Mouse (Mus musculus) forebrain, embryonic 12.5 days (tissue): ENCODE data around the gene Hist1h2br. TPM values are rescaled to one million over a fixed set of nuclear protein-coding genes. Genes with fewer than 3 reads are reported as not detected.
"Not testable (repeated sequence)": the region's sequence is repeated elsewhere in the genome, so short reads cannot be mapped to it uniquely, and the experiment has no call there.

Experiments used
- ATAC-seq: fragments of 200-750 bp; cut with Nextera tagmentation; 2 replicates; pipeline ENCODE4 v1.8.0; 2017; ENCODE audit warnings: moderate TSS enrichment; ENCODE audit not compliant: low FRiP score
- H3K27ac ChIP-seq: fragments of 300-500 bp; sonication (generic); 2 replicates; pipeline ENCODE4 v1.5.1; 2016; ENCODE audit warnings: mild to moderate bottlenecking
- H3K27me3 ChIP-seq: fragments of 300-500 bp; sonication (generic); 2 replicates; pipeline ENCODE4 v1.6.1; 2016; ENCODE audit warnings: mild to moderate bottlenecking
- H3K36me3 ChIP-seq: fragments of 300-500 bp; sonication (generic); replicated peaks from 2 replicates; pipeline ENCODE4 v1.6.1; 2016; ENCODE audit warnings: mild to moderate bottlenecking
- H3K4me1 ChIP-seq: fragments of 300-500 bp; sonication (generic); 2 replicates; pipeline ENCODE4 v1.6.1; 2016
- H3K4me2 ChIP-seq: fragments of 300-500 bp; sonication (generic); 2 replicates; pipeline ENCODE4 v1.6.1; 2016; ENCODE audit warnings: mild to moderate bottlenecking, moderate library complexity
- H3K4me3 ChIP-seq: fragments of 300-500 bp; sonication (generic); replicated peaks from 2 replicates; pipeline ENCODE4 v1.5.1; 2016; ENCODE audit warnings: mild to moderate bottlenecking
- H3K9ac ChIP-seq: fragments of 300-500 bp; sonication (generic); 2 replicates; pipeline ENCODE4 v1.6.1; 2016; ENCODE audit warnings: mild to moderate bottlenecking
- H3K9me3 ChIP-seq: fragments of 300-500 bp; sonication (generic); 2 replicates; pipeline ENCODE4 v1.6.1; 2016
- WGBS: fragments of 180-500 bp; shearing (Covaris S2); methylation state at CpG from one replicate; pipeline ENCODE4 v1.1.7; 2016; 5-methylcytosine and 5-hydroxymethylcytosine counted together
- polyA plus RNA-seq: library from polyadenylated mRNA; unstranded; fragments of >200 nt; fragmentation: Nextera tagmentation; extraction: Ambion mirVana; gene quantifications from 2 replicates; pipeline ENCODE4 v1.2.1, GENCODE M21; 2016

Gene Hist1h2br
- polyA plus RNA-seq, 1 experiment from 2014 or later, result 30.9 TPM

GRCm38 (mm10) chr13:21811074-21811473, 22.5 kb upstream of the Hist1h2br start:
- H3K9me3 ChIP-seq, H3K27ac ChIP-seq, H3K4me2 ChIP-seq, H3K4me3 ChIP-seq, H3K36me3 ChIP-seq, H3K4me1 ChIP-seq, H3K9ac ChIP-seq, H3K27me3 ChIP-seq: not testable (repeated sequence)
- no CpG with 5 or more reads among the region's 8 CpGs for WGBS
- ATAC-seq, result peak; percentile 53

DNA sequence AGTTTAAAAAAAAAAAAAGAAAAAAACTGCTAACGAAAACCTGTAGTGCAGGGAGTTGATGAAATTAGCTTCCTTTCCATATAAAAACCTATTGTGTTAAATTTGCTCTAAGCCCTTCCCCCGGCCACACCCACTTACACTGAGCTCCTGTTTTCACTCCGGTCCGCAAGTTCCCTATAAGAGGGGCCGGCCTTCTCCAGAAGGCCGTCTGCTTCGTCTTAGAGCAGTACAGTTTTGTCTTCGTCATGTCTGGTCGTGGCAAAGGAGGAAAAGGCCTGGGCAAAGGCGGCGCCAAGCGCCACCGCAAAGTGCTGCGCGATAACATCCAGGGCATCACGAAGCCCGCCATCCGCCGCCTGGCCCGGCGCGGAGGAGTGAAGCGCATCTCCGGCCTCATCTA, 22.0 kb upstream of the Hist1h2br start, which contains the start of gene Hist1h4m:
Gene Hist1h4m (plus strand): TSS at position 208 of the 400 bp plus-strand sequence.
- not testable (repeated sequence) for H3K9ac ChIP-seq, H3K9me3 ChIP-seq, H3K36me3 ChIP-seq, H3K27me3 ChIP-seq, H3K4me1 ChIP-seq
- peak; percentile 60 for ATAC-seq
- peak within 1 kb of the TSS; percentile 24 for H3K4me3 ChIP-seq
- H3K27ac ChIP-seq, result peak within 1 kb of the TSS; percentile 53; the same call in 1 of the 2 replicates
- WGBS, result no CpG with 5 or more reads among the region's 24 CpGs
- peak within 1 kb of the TSS; percentile 43 for H3K4me2 ChIP-seq

GRCm38 (mm10) chr13:21812092-21812491, 21.5 kb upstream of the Hist1h2br start:
- peak overlapping the region; percentile 24 for H3K4me3 ChIP-seq
- not testable (repeated sequence) for H3K4me1 ChIP-seq, H3K9me3 ChIP-seq, H3K9ac ChIP-seq, H3K36me3 ChIP-seq, H3K27me3 ChIP-seq
- WGBS, result 0% methylated on average over 14 of the region's 14 CpGs
- peak overlapping the region; percentile 43 for H3K4me2 ChIP-seq
- peak; percentile 66 for ATAC-seq
- peak overlapping the region; percentile 53; the same call in 1 of the 2 replicates for H3K27ac ChIP-seq

GRCm38 (mm10) chr13:21820082-21820890, 13.3 kb upstream of the Hist1h2br start:
- WGBS, result 54% methylated on average over 6 of the region's 16 CpGs

GRCm38 (mm10) chr13:21828511-21828910, 5.0 kb upstream of the Hist1h2br start:
- no peak overlapping the region for H3K4me3 ChIP-seq
- ATAC-seq, result no peak
- H3K9ac ChIP-seq, result no peak overlapping the region
- no peak overlapping the region for H3K4me2 ChIP-seq
- no peaks in the 10 kb centered on the region for H3K4me1 ChIP-seq
- H3K36me3 ChIP-seq, result no peaks in the 10 kb centered on the region
- no peak overlapping the region for H3K27ac ChIP-seq
- WGBS, result 78% methylated on average over 3 of the region's 3 CpGs
- no peaks in the 10 kb centered on the region for H3K27me3 ChIP-seq
- H3K9me3 ChIP-seq, result no peaks in the 10 kb centered on the region

More at GRCm38 (mm10) chr13:21820082-21820890, 13.3 kb upstream of the Hist1h2br start:
- not testable (repeated sequence) for H3K9ac ChIP-seq, H3K9me3 ChIP-seq, H3K27me3 ChIP-seq, H3K27ac ChIP-seq, H3K4me1 ChIP-seq, ATAC-seq, H3K4me2 ChIP-seq, H3K36me3 ChIP-seq, H3K4me3 ChIP-seq

DNA sequence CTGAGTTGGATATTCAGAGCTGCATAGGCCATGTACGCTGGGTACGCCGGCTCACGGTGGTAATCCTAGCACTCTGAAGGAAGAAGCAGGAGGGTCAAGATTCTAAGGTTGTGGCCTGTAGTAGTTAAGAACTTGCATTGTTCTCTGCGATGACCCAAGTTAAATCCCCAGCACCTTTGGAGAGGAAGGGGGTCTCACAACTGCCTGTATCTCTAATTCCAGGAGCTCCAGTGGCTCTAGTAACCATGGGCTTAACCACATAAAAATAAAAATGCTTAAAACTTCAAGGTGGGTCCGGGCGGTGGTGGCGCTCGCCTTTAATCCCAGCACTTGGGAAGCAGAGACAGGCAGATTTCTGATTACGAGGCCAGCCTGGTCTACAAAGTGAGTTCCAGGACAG, 3.2 kb upstream of the Hist1h2br start:
- H3K9ac ChIP-seq, result no peak overlapping the region
- 88% methylated on average over 10 of the region's 10 CpGs for WGBS
- ATAC-seq, result no peak
- H3K4me2 ChIP-seq, result no peak overlapping the region; the same call in 1 of the 2 replicates
- no peaks in the 10 kb centered on the region for H3K9me3 ChIP-seq
- no peak overlapping the region for H3K4me3 ChIP-seq
- no peaks in the 10 kb centered on the region for H3K36me3 ChIP-seq
- peak overlapping the region; percentile 61; the same call in 1 of the 2 replicates for H3K27ac ChIP-seq
- H3K4me1 ChIP-seq, result no peaks in the 10 kb centered on the region
- no peaks in the 10 kb centered on the region for H3K27me3 ChIP-seq

GRCm38 (mm10) chr13:21831418-21832394, 1.8 kb upstream of the Hist1h2br start, which contains the start of gene Hist1h4n:
Hist1h4n (minus strand) TSS chr13:21832196.
- H3K27me3 ChIP-seq, H3K9me3 ChIP-seq, H3K4me1 ChIP-seq, H3K9ac ChIP-seq, H3K36me3 ChIP-seq: not testable (repeated sequence)
- peak within 1 kb of the TSS; percentile 81 for H3K27ac ChIP-seq
- peak; percentile 84 for ATAC-seq
- under 1% methylated on average over 26 of the region's 58 CpGs for WGBS
- peak within 1 kb of the TSS; percentile 21 for H3K4me3 ChIP-seq
- H3K4me2 ChIP-seq, result peak within 1 kb of the TSS; percentile 40

DNA sequence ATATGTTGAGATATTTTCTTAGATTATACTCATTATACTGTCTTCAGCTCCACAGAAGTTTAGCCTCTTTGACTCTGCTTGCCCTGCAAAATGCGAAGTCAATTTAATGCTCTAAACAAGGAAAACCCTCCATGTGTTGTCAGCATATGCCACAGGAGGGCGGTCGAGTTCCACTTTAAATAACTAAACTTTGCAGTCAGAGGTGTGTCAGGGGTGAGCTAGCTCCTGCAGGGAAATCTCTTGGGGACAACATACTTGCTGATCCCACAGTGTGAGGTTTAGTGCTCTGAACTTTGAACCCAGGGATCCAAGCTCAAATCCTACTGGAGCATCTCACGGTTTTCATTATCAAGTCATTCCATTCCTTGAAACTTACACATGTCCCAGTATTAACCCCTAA, 7.0 kb downstream of the Hist1h2br start:
- not testable (repeated sequence) for H3K27me3 ChIP-seq, H3K27ac ChIP-seq, H3K9me3 ChIP-seq, H3K4me3 ChIP-seq, H3K36me3 ChIP-seq, H3K9ac ChIP-seq, H3K4me2 ChIP-seq, H3K4me1 ChIP-seq
- peak; percentile 83 for ATAC-seq
- no CpG with 5 or more reads among the region's 4 CpGs for WGBS

GRCm38 (mm10) chr13:21846356-21846755, 12.8 kb downstream of the Hist1h2br start:
- not testable (repeated sequence) for H3K27me3 ChIP-seq, H3K9me3 ChIP-seq, H3K36me3 ChIP-seq, ATAC-seq, H3K4me2 ChIP-seq, H3K27ac ChIP-seq, H3K4me1 ChIP-seq, H3K4me3 ChIP-seq, H3K9ac ChIP-seq

DNA sequence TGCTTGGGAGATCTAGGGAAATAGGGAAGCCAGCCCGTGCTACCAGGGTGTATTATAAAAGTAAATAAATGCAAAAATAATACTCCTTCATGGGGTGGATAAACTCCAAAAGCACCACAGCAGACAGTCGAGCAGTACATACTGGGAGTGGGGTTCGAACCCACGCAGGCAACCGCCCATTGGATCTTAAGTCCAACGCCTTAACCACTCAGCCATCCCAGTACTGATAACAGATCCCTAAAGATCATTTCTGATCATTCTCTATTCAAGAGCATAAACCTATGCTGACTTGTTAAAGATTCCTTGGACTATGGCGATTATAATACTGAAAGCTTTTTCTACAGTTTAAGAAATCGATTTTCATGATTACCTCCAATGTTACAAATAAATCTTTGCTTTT, 14.3 kb downstream of the Hist1h2br start:
- no peaks in the 10 kb centered on the region for H3K27me3 ChIP-seq
- no peak for ATAC-seq
- H3K9me3 ChIP-seq, result no peaks in the 10 kb centered on the region
- WGBS, result 10% methylated on average over 8 of the region's 8 CpGs
- H3K4me1 ChIP-seq, result no peaks in the 10 kb centered on the region
- H3K9ac ChIP-seq, result no peak overlapping the region
- H3K4me2 ChIP-seq, result no peak overlapping the region
- H3K27ac ChIP-seq, result no peak overlapping the region
- H3K36me3 ChIP-seq, result no peaks in the 10 kb centered on the region
- H3K4me3 ChIP-seq, result no peak overlapping the region

DNA sequence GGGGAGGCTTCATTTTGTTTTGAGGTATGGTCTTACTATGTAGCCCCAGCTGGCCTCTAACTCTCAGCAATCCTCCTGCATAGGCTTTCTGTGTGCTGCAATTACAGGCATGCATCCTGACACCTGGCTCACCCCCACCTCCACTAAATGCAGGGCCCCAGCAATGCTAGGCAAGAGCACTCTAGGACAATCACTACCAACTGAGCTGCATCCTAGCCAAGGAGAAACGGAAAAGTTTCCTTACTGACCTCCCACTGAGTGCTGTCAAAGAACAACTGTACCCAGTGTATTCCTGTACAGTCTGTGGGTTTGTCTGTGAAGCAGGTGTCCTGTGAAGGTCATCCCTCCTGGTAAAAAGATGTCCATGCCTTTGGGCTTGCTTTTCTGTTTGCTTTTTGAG, 17.2 kb downstream of the Hist1h2br start:
- not testable (repeated sequence) for H3K9ac ChIP-seq, ATAC-seq, H3K4me2 ChIP-seq, H3K4me1 ChIP-seq, H3K27ac ChIP-seq, H3K36me3 ChIP-seq, H3K4me3 ChIP-seq, H3K9me3 ChIP-seq, H3K27me3 ChIP-seq
- whole genome bisulfite sequencing, result 26% methylated on average over 1 of the region's 1 CpGs

DNA sequence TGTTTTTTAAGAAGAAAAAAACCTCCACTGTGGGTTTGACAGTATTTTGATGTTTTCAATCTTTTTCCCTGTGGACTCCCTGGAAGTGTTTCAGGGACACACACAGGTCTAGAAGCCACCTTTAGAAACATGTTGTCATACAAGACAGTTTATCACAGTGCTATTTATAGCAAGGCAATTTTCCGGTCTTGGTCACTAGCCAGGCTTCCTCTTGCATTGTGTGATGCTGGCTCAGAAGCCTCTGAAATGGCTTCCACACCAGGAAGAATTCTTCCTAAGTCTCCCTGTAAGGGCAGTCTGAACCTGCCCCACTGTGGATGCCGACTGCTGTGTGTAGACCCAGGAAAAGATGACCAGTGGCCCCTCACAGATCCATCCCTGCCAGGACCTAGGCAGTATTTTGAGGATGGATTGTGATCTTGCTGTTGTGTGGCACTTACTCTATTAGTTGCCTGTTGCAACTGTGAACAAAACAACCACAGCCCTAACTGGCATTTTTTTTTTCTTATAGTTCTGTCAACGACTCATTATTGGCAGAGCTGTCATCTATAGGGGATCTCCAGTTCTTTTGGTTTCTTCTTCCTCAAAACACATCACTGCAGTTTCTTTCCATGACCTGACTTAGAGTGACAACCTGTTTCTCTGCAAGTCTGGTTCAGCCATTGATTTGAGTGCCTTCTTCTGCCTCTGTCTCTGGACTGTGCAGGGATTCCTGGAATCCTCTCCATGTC, 18.8 kb downstream of the Hist1h2br start:
- no peaks in the 10 kb centered on the region for H3K4me1 ChIP-seq
- no peak overlapping the region for H3K4me2 ChIP-seq
- 74% methylated on average over 3 of the region's 3 CpGs for WGBS
- H3K4me3 ChIP-seq, result no peak overlapping the region
- H3K27ac ChIP-seq, result no peak overlapping the region
- no peak for ATAC-seq
- H3K27me3 ChIP-seq, result no peaks in the 10 kb centered on the region
- no peak overlapping the region for H3K9ac ChIP-seq
- no peaks in the 10 kb centered on the region for H3K9me3 ChIP-seq
- no peaks in the 10 kb centered on the region for H3K36me3 ChIP-seq
